Mouse (Mus musculus) small intestine, adult 2 months (tissue): Measurements from ENCODE around the gene Fbn1. TPM values are rescaled to one million over a fixed set of nuclear protein-coding genes. Genes with fewer than 3 reads are reported as not detected.
"Not testable (repeated sequence)": the region's sequence is repeated elsewhere in the genome, so short reads cannot be mapped to it uniquely, and the experiment has no call there.

Experiments used
- H3K27ac ChIP-seq: fragments of 200-500 bp; 2 replicates; pipeline ENCODE4 v1.5.1; 2012; ENCODE audit warnings: low read depth, low read length, control low read depth, inconsistent platforms; ENCODE audit not compliant: insufficient read depth
- H3K27me3 ChIP-seq: fragments of 200-500 bp; 2 replicates; pipeline ENCODE4 v1.6.1; 2012; ENCODE audit warnings: mild to moderate bottlenecking, moderate library complexity, low read length, inconsistent platforms; ENCODE audit not compliant: control insufficient read depth, insufficient read depth
- H3K36me3 ChIP-seq: fragments of 200-500 bp; 2 replicates; pipeline ENCODE4 v1.6.1; 2012; ENCODE audit warnings: mild to moderate bottlenecking, low read length, control low read depth, inconsistent platforms; ENCODE audit not compliant: control insufficient read depth, insufficient read depth
- H3K4me1 ChIP-seq: fragments of 200-500 bp; 2 replicates; pipeline ENCODE4 v1.6.1; 2012; ENCODE audit warnings: low read length, inconsistent platforms, mixed read lengths; ENCODE audit not compliant: control insufficient read depth, insufficient read depth, insufficient read length
- H3K4me3 ChIP-seq: fragments of 200-500 bp; 2 replicates; pipeline ENCODE4 v1.5.1; 2012; ENCODE audit warnings: low read depth, mild to moderate bottlenecking, control low read depth, inconsistent platforms, low read length, moderate library complexity
- CTCF ChIP-seq: fragments of 200-500 bp; IDR thresholded peaks from 2 replicates; pipeline ENCODE4 v1.5.1; 2012; ENCODE audit warnings: low read depth, mild to moderate bottlenecking, control low read depth, inconsistent platforms, low read length, moderate library complexity, mixed read lengths; ENCODE audit not compliant: insufficient replicate concordance, insufficient read length; ENCODE audit errors: extremely low read depth
- POLR2A ChIP-seq: fragments of 200-500 bp; IDR thresholded peaks from 2 replicates; pipeline ENCODE4 v1.6.1; 2012; ENCODE audit warnings: low read depth, mild to moderate bottlenecking, control low read depth, inconsistent platforms, low read length, moderate library complexity
- WGBS: fragments of 180-500 bp; shearing (Covaris S2); methylation state at CpG from one replicate; pipeline ENCODE4 v1.1.7; 2018; 5-methylcytosine and 5-hydroxymethylcytosine counted together
- polyA plus RNA-seq: library from polyadenylated mRNA; depleted of rRNA; stranded (reverse); fragments of >200 nt; gene quantifications from 2 replicates; pipeline ENCODE4 v1.2.3, GENCODE M21; 2012

Fbn1 gene
- polyA plus RNA-seq, 1 experiment, result 5.1 TPM

DNA sequence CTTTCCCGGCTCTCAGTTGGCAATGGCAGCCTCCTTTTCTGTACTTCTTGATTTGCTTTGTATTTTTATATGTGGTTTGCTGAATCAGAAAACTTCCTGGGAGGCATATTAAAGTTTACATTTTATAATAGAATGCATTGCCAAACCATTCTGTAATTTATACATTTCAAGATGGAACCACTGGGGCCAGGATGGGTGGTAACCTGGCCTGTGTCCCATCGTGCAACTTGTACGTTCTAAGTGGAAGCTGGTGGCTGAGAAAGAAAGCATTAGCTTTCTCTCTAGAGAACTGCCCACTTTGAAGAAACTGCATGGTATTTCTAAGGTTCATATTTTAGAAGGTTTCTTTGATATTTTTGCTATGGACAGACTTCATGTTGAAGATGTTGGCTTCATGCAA lies 212.3 kb downstream of the Fbn1 start:
- H3K27ac ChIP-seq, result no peak overlapping the region
- H3K27me3 ChIP-seq, result no peaks in the 10 kb centered on the region
- TF ChIP-seq POLR2A (no peak), CTCF (no peak)
- 83% methylated on average over 3 of the region's 3 CpGs for WGBS
- no peaks in the 10 kb centered on the region for H3K36me3 ChIP-seq
- H3K4me3 ChIP-seq, result no peak overlapping the region
- H3K4me1 ChIP-seq, result no peaks in the 10 kb centered on the region

DNA sequence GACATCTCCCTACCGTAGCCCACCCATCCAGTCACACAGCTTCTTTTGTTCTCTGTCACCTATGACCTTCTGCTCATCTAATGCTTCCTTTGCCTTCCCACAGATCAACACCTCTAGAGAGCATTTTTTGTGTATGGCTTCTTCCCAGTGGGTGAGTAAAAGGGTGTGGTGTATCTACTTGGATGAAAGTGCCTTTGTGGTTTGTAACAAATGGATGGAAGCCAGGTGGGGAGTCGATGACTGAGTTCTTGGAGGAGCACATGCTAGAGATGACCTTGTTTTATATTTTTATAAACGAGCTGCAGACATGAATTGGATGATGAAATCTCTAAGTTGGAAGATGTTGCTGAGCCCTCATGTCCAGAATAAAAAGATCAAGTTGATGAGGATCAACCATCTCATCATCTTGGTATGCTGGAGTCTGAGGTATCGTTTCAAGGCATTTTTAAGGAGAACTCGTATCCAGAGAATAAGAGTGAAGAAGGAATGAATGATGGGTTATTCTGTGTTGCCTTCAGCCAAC lies 213.8 kb downstream of the Fbn1 start:
- Histone ChIP-seq H3K36me3 (no peaks in the 10 kb centered on the region), H3K27me3 (no peaks in the 10 kb centered on the region), H3K27ac (no peak overlapping the region), H3K4me3 (no peak overlapping the region), H3K4me1 (no peaks in the 10 kb centered on the region)
- TF ChIP-seq POLR2A (no peak), CTCF (no peak)
- WGBS, result 74% methylated on average over 5 of the region's 5 CpGs

DNA sequence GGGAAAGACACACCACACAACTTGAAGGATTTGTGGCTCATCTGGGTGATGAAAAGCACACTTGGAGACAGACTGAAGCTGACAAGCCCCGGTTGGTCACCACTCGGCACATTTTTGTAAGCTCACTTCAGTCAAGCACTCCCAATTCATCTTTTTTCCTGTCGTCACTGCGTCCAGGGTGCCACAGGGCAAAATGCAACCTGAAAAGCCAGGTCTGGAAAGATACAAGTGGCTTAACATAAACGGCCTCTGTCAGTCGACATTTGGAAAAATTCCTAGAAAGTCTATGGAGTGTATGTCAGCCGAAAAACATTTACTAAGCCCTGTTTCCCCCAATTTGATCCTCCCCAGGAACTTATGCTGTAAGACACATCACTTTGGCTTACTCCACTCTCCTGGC lies 215.2 kb downstream of the Fbn1 start:
- no peak overlapping the region for H3K27ac ChIP-seq
- no peaks in the 10 kb centered on the region for H3K4me1 ChIP-seq
- TF ChIP-seq POLR2A (no peak), CTCF (no peak)
- 77% methylated on average over 7 of the region's 7 CpGs for WGBS
- H3K4me3 ChIP-seq, result no peak overlapping the region
- H3K27me3 ChIP-seq, result no peaks in the 10 kb centered on the region
- H3K36me3 ChIP-seq, result no peaks in the 10 kb centered on the region

DNA sequence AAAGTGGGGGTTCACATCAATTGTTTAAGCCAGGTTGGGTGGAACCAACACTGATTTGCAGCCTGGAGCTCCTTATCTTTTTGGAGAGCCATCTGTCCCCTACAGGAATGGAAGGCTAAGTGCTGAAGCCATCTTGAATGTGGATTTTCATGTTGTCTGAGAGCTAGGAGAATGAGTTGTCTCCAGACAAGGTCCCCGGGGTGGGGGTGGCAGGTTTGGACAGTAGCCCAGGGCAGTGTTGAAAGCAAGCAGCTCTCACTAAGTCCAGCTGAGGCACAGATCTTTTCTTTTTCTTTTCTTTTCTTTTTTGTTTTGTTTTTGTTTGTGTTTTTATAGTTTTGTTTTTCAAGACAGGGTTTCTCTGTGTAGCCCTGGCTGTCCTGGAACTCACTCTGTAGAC lies 216.7 kb downstream of the Fbn1 start:
- no peak overlapping the region for H3K4me3 ChIP-seq
- TF ChIP-seq POLR2A, result no peak
- no peak for TF ChIP-seq CTCF
- H3K27ac ChIP-seq, result no peak overlapping the region
- H3K36me3 ChIP-seq, result no peaks in the 10 kb centered on the region
- no peaks in the 10 kb centered on the region for H3K27me3 ChIP-seq
- WGBS, result 56% methylated on average over 1 of the region's 1 CpGs
- H3K4me1 ChIP-seq, result no peaks in the 10 kb centered on the region

DNA sequence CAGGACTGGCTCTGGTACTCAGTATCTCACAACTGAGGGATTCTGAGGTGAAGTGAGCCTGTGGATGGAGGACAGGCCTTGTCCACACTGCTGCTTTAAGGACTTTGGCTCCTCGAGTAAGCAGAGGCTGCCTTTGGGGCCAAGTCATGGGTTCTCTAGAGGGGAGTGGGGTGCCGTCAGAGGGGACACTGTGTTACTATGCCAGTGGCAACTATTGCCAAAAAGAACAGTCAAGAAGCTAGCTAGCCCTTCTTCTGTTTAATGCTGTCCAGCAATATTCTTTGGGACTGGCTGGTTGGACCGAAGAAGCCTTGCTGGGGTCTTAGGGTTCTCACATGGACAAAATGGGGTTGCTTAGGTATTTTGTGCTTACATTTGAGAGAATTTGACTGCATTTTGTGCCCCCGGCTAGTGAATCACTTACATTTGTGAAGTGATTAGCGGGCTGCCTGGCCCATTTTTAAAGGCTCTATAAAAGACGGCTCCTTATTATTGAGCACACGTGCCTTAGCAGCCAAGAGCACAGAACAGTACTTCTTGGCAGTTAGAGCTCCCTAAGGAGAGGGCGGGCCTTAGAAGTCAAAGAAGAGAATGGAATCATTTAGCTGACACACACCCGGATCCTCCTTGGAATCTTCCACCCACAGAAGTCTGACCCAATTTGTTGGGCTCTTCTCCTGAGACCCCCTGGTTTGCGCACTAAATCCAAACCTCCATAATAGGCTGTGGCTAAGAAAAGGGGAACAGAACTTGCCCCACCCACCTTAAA lies 217.4 kb downstream of the Fbn1 start:
- no peak overlapping the region for H3K4me3 ChIP-seq
- H3K36me3 ChIP-seq, result no peaks in the 10 kb centered on the region
- H3K27me3 ChIP-seq, result no peaks in the 10 kb centered on the region
- 75% methylated on average over 10 of the region's 10 CpGs for WGBS
- no peaks in the 10 kb centered on the region for H3K4me1 ChIP-seq
- no peak overlapping the region for H3K27ac ChIP-seq
- TF ChIP-seq CTCF (no peak), POLR2A (no peak)

DNA sequence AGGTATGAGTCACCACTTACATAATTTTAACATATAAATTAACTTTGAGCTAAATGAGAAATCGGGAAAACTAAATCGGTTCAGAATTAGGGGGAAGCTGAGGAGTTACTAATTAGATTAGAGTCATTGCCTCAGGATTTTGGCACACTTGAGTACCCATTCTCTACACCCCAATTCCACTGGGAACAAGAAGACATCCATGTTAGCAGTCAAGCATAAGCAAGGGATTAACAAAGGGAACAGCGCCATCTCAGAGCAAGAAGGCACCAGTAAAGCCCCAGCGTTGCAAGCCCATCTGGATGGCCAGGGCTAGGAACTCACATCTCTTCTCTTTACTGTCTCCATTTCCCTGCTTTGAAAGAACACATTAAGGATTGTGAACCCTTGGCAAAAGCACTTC lies 222.0 kb downstream of the Fbn1 start:
- WGBS, result 90% methylated on average over 4 of the region's 4 CpGs
- no peak for TF ChIP-seq CTCF
- no peak for TF ChIP-seq POLR2A

DNA sequence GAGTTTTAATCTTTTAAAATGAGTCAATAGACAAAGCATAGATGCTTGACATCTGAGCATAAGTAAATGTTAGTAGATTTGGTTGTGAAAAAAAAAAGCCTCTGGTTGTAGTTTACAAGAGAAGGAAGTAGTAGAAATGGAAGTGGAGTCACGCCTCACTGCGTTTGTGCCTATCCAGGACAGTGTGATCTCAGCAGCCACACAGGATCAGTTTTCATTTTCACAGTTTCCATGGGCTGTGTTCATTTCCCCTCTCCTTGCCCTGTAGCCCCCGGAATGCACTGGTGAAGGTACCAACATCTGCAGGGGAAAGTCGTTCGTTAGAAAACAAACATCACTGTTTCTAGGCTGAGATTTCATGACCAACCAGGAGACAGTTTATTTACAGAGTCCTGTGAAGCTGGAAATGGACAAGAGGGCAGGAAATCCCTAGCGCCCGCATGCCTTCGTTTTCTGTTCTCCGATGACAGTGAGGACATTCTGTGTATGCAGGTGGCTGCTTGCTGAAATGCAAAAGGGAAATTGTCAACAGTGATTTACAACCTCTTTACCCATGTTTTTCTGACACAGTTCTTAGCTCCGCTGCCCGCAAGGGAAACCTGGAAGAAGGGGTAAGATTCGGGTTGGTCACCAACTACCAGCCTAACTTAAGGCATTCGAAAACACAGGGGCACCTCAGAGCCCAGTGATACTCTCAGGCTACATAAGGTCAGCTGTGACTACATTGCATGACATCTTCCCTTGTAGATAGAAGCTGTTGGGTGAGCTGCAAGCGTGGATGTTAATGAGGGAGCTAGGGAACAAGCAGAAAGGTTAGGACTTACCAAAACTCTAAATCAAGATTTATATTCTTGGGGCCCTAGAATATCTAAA lies 225.2 kb downstream of the Fbn1 start:
- Histone ChIP-seq H3K4me3 (no peak overlapping the region), H3K27ac (no peak overlapping the region), H3K4me1 (no peaks in the 10 kb centered on the region), H3K36me3 (no peaks in the 10 kb centered on the region), H3K27me3 (no peaks in the 10 kb centered on the region)
- 33% methylated on average over 14 of the region's 14 CpGs for WGBS
- TF ChIP-seq CTCF (no peak), POLR2A (no peak)

More for the DNA sequence above, 222.0 kb downstream of the Fbn1 start:
- no peak overlapping the region for H3K4me3 ChIP-seq
- H3K4me1 ChIP-seq, result no peaks in the 10 kb centered on the region
- H3K27me3 ChIP-seq, result no peaks in the 10 kb centered on the region
- no peaks in the 10 kb centered on the region for H3K36me3 ChIP-seq
- H3K27ac ChIP-seq, result no peak overlapping the region

DNA sequence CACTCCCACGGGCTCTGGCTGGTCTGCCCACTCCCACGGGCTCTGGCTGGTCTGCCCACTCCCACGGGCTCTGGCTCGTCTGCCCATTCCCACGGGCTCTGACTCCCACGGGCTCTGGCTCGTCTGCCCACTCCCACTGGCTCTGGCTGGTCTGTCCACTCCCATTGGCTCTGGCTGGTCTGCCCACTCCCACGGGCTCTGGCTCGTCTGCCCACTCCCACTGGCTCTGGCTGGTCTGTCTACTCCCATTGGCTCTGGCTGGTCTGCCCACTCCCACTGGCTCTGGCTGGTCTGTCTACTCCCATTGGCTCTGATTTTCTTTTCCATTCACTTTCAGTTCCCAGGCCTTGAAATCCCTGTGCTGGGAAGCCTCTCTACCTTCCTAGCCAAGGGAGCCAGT lies 227.8 kb downstream of the Fbn1 start:
- 90% methylated on average over 9 of the region's 9 CpGs for WGBS
- H3K4me3 ChIP-seq, H3K4me1 ChIP-seq: not testable (repeated sequence)

More for the DNA sequence above, 227.8 kb downstream of the Fbn1 start:
- H3K27me3 ChIP-seq, H3K36me3 ChIP-seq, H3K27ac ChIP-seq: not testable (repeated sequence)
